Mouse (Mus musculus) heart, embryonic 14.5 days (tissue): ENCODE measurements around the gene BC067074. TPM values are rescaled to one million over a fixed set of nuclear protein-coding genes. Genes with fewer than 3 reads are reported as not detected.

Experiments used
- ATAC-seq: fragments of 200-750 bp; cut with Nextera tagmentation; 2 replicates; pipeline ENCODE4 v1.8.0; 2017; ENCODE audit warnings: low read depth, moderate TSS enrichment; ENCODE audit not compliant: insufficient number of reproducible peaks, insufficient read depth, low FRiP score
- H3K27ac ChIP-seq, 2 experiments: fragments of 200-500 bp in 1 of 2; fragments of 300-500 bp in 1 of 2; sonication (generic) in 1 of 2; replicated peaks in 1 of 2; 2 replicates each; pipeline ENCODE4 v1.5.1; 2012 to 2014; ENCODE audit warnings: low read depth in 2 of 2, low read length in 2 of 2, control low read depth in 1 of 2, mild to moderate bottlenecking in 1 of 2, mixed read lengths in 1 of 2; ENCODE audit not compliant: control insufficient read depth in 1 of 2, insufficient read depth in 1 of 2
- H3K27me3 ChIP-seq: fragments of 300-500 bp; sonication (generic); 2 replicates; pipeline ENCODE4 v1.6.1; 2014; ENCODE audit warnings: mild to moderate bottlenecking, low read length, control low read depth; ENCODE audit not compliant: control insufficient read depth, insufficient read depth
- H3K36me3 ChIP-seq: fragments of 300-500 bp; sonication (generic); 2 replicates; pipeline ENCODE4 v1.6.1; 2014; ENCODE audit warnings: mild to moderate bottlenecking, control low read depth, low read length, mixed read lengths; ENCODE audit not compliant: control insufficient read depth, insufficient read depth
- H3K4me1 ChIP-seq, 2 experiments: fragments of 200-500 bp in 1 of 2; fragments of 300-500 bp in 1 of 2; sonication (generic) in 1 of 2; 2 replicates each; pipeline ENCODE4 v1.6.1; 2012 to 2014; ENCODE audit warnings: low read length in 2 of 2, control low read depth in 1 of 2, mixed read lengths in 1 of 2; ENCODE audit not compliant: control insufficient read depth in 2 of 2, insufficient read depth in 2 of 2
- H3K4me2 ChIP-seq: fragments of 300-500 bp; sonication (generic); 2 replicates; pipeline ENCODE4 v1.6.1; 2014; ENCODE audit warnings: mild to moderate bottlenecking, low read length
- H3K4me3 ChIP-seq, 2 experiments: fragments of 200-500 bp in 1 of 2; fragments of 300-500 bp in 1 of 2; sonication (generic) in 1 of 2; 2 replicates each; pipeline ENCODE4 v1.5.1; 2012 to 2014; ENCODE audit warnings: low read length in 2 of 2, mild to moderate bottlenecking in 2 of 2, control low read depth in 1 of 2, low read depth in 1 of 2, moderate library complexity in 1 of 2; ENCODE audit not compliant: control insufficient read depth in 1 of 2, insufficient read depth in 1 of 2
- H3K9ac ChIP-seq: fragments of 300-500 bp; sonication (generic); 2 replicates; pipeline ENCODE4 v1.6.1; 2014; ENCODE audit warnings: mild to moderate bottlenecking, low read length
- H3K9me3 ChIP-seq: fragments of 300-500 bp; sonication (generic); 2 replicates; pipeline ENCODE4 v1.6.1; 2016; ENCODE audit warnings: low read length, control low read depth; ENCODE audit not compliant: control insufficient read depth
- WGBS: fragments of 180-500 bp; shearing (Covaris S2); extraction: QIAGEN DNeasy Blood & Tissue Kit; methylation state at CpG from one replicate; pipeline ENCODE4 v1.1.7; 2014; 5-methylcytosine and 5-hydroxymethylcytosine counted together
- polyA plus RNA-seq: library from polyadenylated mRNA; unstranded; fragments of >200 nt; fragmentation: Nextera tagmentation; extraction: Ambion mirVana; gene quantifications from 2 replicates; pipeline ENCODE4 v1.2.1, GENCODE M21; 2014

The BC067074 gene
- polyA plus RNA-seq, 1 experiment from 2014 or later = 3.0 TPM

DNA sequence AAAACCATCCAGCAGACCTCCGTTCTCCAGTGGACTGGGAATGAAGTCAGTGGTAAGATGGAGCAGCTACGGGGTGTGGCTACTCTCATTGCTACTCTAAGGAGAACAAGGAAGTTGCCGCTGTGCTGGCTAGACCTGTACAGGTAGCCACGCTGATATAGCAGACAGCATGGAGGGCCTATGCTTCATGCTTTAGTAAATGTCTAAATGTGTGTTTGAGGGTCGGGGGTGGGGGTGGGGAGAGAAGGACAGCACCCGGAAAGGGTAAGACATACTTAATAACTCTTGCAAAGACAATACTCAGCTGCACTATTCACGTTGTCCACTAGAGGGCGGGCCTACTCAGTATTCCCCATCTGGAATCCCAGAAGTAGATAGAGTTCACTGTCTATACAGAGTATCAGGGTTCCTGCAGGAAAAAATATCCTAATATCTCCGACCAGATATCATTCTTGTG lies 26.4 kb upstream of the BC067074 start:
- no peaks in the 10 kb centered on the region for H3K36me3 ChIP-seq
- H3K4me2 ChIP-seq = peak overlapping the region; percentile 42
- H3K9ac ChIP-seq = no peak overlapping the region
- no peak for ATAC-seq
- H3K4me1 ChIP-seq = peaks cover 2 to 10% of the 10 kb centered on the region in 2 experiments; a peak in 1 of 4 replicates
- no peaks in the 10 kb centered on the region for H3K27me3 ChIP-seq
- H3K4me3 ChIP-seq = no peak overlapping the region
- WGBS = 27% methylated on average over 9 of the region's 9 CpGs
- H3K27ac ChIP-seq = no peak overlapping the region
- H3K9me3 ChIP-seq = no peaks in the 10 kb centered on the region

DNA sequence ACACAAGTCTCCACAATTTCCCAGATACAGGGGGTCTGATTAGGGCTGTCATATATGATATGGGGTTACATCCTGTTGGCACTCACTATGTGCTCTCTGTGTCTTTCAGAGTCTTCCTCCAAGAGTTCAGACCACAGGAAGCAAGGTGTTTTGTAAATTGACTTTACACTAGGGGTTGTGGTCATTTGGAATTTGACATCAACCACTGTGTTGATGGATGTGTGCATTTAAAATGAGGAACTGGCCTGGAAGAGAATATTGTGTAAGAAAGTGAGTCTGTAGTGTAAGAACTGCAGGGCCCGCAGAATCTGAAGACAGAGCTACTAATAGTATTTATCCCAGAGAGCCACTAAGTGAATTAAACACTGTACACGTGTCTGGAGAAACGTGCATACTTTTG lies 25.8 kb upstream of the BC067074 start:
- Histone ChIP-seq H3K4me3 (no peak overlapping the region), H3K36me3 (no peaks in the 10 kb centered on the region), H3K9ac (no peak overlapping the region), H3K9me3 (no peaks in the 10 kb centered on the region), H3K4me1 (peaks cover 2 to 10% of the 10 kb centered on the region in 2 experiments; a peak in 1 of 4 replicates), H3K4me2 (no peak overlapping the region), H3K27ac (no peak overlapping the region), H3K27me3 (no peaks in the 10 kb centered on the region)
- ATAC-seq = no peak
- 93% methylated on average over 3 of the region's 3 CpGs for WGBS

DNA sequence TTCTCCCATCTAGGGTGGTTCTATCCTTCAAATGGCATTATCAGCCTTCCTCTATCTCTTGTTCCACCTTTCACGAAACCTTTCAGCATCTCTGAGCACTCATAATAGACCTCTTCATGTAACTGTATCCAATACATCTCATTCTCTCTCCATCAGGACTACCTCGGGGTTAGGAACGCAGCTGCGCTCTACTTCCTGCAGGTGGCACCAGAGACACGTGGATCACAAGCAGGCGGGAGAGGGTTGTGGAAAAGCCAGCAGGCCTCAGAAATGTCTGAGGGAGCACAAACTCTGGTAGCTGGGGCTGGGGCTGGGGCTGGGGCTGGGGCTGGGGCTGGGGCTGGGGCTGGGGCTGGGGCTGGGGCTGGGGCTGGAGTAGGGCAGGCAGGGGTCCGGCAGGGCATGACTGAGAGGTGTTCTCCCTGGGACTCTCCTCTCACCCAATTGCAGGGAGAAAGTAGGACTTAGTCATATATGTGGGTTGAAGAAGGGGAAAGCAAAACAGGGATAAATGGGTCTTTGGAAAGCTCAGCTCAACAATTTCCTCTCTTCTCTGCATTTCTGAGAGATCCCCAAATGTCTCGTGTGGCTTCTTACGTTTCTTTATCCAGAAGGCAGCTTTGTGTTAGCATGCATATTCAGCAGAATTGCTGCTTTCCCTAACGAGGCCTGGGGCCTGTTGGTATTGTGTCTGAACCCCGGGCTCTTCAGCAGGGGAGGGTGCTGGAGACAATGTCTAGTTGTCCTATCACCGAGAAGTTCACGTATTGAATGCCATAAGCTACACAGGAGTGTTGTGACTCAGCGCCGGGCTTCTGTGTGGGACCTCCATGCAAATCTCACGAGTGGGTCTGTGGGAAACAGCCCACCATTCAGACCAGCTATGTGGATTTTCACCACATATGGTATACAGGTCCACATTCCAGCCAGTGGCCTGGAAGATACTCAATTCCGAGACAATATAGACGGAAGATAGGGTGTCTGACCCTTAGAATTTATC lies 22.9 kb upstream of the BC067074 start:
- Histone ChIP-seq H3K27ac (no peak overlapping the region), H3K27me3 (no peaks in the 10 kb centered on the region), H3K9ac (no peak overlapping the region), H3K4me2 (no peak overlapping the region), H3K4me1 (peaks cover 2 to 10% of the 10 kb centered on the region in 2 experiments; a peak in 1 of 4 replicates), H3K36me3 (no peaks in the 10 kb centered on the region), H3K9me3 (no peaks in the 10 kb centered on the region), H3K4me3 (no peak overlapping the region)
- WGBS = 54% methylated on average over 18 of the region's 18 CpGs
- no peak for ATAC-seq

DNA sequence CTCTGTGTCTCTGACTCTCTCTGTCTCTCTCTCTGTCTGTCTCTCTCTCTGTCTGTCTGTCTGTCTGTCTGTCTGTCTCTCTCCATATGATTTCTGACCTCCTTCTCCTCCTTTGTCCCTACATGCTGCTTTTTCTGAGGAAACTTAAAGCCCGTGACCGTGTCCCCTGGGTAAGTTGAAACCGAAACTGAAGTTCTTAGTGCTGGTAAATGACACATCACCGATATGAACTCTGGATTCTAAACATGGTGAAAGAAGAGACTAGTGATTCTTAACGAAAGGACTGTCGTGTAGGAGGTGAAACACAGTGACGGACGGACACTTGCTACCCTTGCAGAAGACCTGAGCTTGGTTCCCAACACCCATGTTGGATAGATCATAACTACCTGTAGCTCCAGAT lies 21.8 kb upstream of the BC067074 start:
- no peak overlapping the region for H3K27ac ChIP-seq
- H3K9me3 ChIP-seq = no peaks in the 10 kb centered on the region
- H3K9ac ChIP-seq = no peak overlapping the region
- ATAC-seq = no peak
- no peaks in the 10 kb centered on the region for H3K27me3 ChIP-seq
- H3K4me1 ChIP-seq = 0 out of 4 replicates have a peak, but pooled peaks cover 0 to 10% of the 10 kb centered on the region in 2 experiments
- H3K36me3 ChIP-seq = no peaks in the 10 kb centered on the region
- WGBS = 91% methylated on average over 8 of the region's 8 CpGs
- no peak overlapping the region for H3K4me2 ChIP-seq
- H3K4me3 ChIP-seq = no peak overlapping the region

DNA sequence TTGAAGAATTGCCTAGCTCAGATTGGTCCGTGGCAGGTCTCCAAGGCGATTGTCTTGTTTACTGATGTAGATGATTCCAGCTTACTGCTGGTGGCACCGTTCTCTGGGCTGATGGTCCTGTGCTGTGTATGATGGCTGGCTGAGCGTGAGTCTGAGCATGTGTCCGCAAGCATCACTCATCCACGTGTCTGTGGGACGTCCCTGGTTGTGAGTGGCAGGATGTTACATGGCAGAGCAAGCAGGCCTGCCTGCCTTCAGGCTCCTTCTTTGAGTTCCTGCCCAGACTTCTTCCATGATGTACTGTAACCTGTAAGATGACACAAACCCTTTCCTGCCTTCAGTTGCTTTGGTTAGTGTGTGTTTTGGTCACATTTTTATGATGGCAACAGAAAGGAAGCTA lies 5.8 kb upstream of the BC067074 start:
- no peak overlapping the region for H3K9ac ChIP-seq
- no peak overlapping the region for H3K27ac ChIP-seq
- no peaks in the 10 kb centered on the region for H3K36me3 ChIP-seq
- H3K4me2 ChIP-seq = no peak overlapping the region
- peaks cover 2% of the 10 kb centered on the region for H3K27me3 ChIP-seq
- no peaks in the 10 kb centered on the region for H3K4me1 ChIP-seq
- ATAC-seq = no peak
- 76% methylated on average over 7 of the region's 7 CpGs for WGBS
- H3K9me3 ChIP-seq = no peaks in the 10 kb centered on the region
- H3K4me3 ChIP-seq = no peak overlapping the region

DNA sequence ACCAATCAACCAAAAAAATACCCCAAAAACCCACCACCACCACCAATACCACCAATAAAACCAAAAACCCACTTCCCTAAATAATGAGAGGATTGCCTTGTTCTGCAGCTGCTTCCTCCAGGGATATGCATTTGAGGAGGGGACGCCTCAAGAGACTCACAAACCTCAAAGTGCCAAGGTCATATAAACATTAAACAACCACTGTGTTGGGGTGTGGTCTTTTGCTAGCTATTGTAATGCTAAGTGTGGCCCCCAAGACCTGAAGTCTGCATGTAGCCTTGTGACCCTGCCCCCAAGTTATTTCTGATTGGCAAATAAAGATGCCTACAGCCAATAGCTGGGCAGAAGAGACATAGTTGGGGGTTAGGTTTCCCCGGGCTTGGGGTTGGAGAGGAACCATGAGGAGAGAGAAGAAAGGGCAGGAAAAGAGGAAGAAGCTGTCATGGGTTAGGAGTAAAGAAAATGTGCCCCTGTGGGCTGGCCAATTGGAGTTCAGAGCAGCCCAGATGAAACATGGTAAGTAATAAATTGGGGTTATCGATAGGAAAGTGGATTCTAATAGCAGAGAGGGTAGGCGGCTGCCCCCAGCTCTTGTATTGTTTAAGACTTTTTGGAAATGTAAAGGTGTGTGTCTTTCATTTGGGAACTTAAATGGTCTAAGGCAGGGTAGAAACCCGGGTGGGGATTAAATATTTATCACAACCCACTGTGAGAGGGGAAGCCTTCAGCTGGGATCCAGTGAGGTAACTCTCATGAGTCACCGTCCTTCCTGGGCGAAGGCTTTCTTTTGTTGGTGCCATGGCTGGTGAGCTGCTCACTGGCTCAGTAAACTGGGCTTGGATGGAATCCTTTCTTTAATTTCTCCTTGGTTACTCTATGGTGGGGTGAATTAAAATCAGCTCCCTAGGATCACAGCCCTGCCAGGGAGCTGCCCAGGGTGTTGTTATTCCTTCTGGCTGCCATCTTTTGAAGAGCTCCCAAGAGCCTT lies 4.5 kb upstream of the BC067074 start:
- Histone ChIP-seq H3K9me3 (no peaks in the 10 kb centered on the region), H3K4me3 (no peak overlapping the region), H3K4me1 (no peaks in the 10 kb centered on the region; a peak in 1 of 4 replicates), H3K27me3 (peaks cover 7% of the 10 kb centered on the region), H3K4me2 (no peak overlapping the region), H3K36me3 (no peaks in the 10 kb centered on the region), H3K27ac (no peak overlapping the region), H3K9ac (no peak overlapping the region)
- WGBS = 84% methylated on average over 7 of the region's 7 CpGs
- ATAC-seq = no peak

DNA sequence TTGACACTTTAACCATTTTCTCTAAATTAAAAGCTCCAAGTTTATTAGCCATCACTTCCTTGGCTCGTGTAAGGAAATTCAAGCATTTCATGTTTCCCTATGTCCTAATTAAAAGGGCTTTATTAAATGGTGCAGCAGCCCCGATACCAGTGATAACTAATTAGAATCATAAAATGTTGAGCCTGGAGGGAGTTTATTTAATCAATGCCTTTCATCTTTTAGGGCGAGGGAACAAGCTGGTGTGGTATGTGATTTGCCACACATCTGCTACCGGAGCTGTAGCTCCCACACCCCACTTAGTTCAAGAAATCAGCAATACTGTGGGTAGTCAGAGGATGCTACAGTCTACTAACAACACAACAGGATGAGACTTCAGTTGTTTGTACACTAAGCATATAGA lies 3.2 kb upstream of the BC067074 start:
- H3K36me3 ChIP-seq = no peaks in the 10 kb centered on the region
- H3K4me2 ChIP-seq = no peak overlapping the region
- H3K27me3 ChIP-seq = peaks cover 7% of the 10 kb centered on the region
- 80% methylated on average over 4 of the region's 4 CpGs for WGBS
- no peaks in the 10 kb centered on the region for H3K9me3 ChIP-seq
- no peak overlapping the region for H3K9ac ChIP-seq
- H3K4me3 ChIP-seq = no peak overlapping the region
- H3K4me1 ChIP-seq = no peaks in the 10 kb centered on the region; a peak in 1 of 4 replicates
- no peak for ATAC-seq
- H3K27ac ChIP-seq = no peak overlapping the region
